Mouse (Mus musculus) stomach, embryonic 15.5 days (tissue): ENCODE measurements around the gene Nfe2l1. TPM values are rescaled to one million over a fixed set of nuclear protein-coding genes. Genes with fewer than 3 reads are reported as not detected.
"Not testable (repeated sequence)": the region's sequence is repeated elsewhere in the genome, so short reads cannot be mapped to it uniquely, and the experiment has no call there.

ENCODE experiments used
- ATAC-seq: fragments of 200-750 bp; cut with Nextera tagmentation; 2 replicates; pipeline ENCODE4 v1.8.0; 2017; ENCODE audit warnings: low read depth, moderate number of reproducible peaks, moderate TSS enrichment; ENCODE audit not compliant: insufficient read depth, low FRiP score
- H3K27ac ChIP-seq: fragments of 300-500 bp; sonication (generic); 2 replicates; pipeline ENCODE4 v1.5.1; 2015; ENCODE audit warnings: mild to moderate bottlenecking, inconsistent platforms
- H3K27me3 ChIP-seq: fragments of 300-500 bp; sonication (generic); replicated peaks from 2 replicates; pipeline ENCODE4 v1.6.1; 2015; ENCODE audit warnings: inconsistent platforms
- H3K36me3 ChIP-seq: fragments of 300-500 bp; sonication (generic); 2 replicates; pipeline ENCODE4 v1.6.1; 2015; ENCODE audit warnings: inconsistent platforms
- H3K4me1 ChIP-seq: fragments of 300-500 bp; sonication (generic); 2 replicates; pipeline ENCODE4 v1.6.1; 2015; ENCODE audit warnings: inconsistent platforms
- H3K4me2 ChIP-seq: fragments of 300-500 bp; sonication (generic); 2 replicates; pipeline ENCODE4 v1.6.1; 2015; ENCODE audit warnings: mild to moderate bottlenecking, inconsistent platforms
- H3K4me3 ChIP-seq: fragments of 300-500 bp; sonication (generic); replicated peaks from 2 replicates; pipeline ENCODE4 v1.5.1; 2015; ENCODE audit warnings: inconsistent platforms
- H3K9ac ChIP-seq: fragments of 300-500 bp; sonication (generic); 2 replicates; pipeline ENCODE4 v1.6.1; 2015; ENCODE audit warnings: inconsistent platforms
- H3K9me3 ChIP-seq: fragments of 300-500 bp; sonication (generic); 2 replicates; pipeline ENCODE4 v1.6.1; 2016; ENCODE audit warnings: inconsistent platforms
- WGBS: fragments of 180-500 bp; shearing (Covaris S2); methylation state at CpG from one replicate; pipeline ENCODE4 v1.1.7; 2015; 5-methylcytosine and 5-hydroxymethylcytosine counted together
- polyA plus RNA-seq: library from polyadenylated mRNA; unstranded; fragments of >200 nt; fragmentation: Nextera tagmentation; extraction: Ambion mirVana; gene quantifications from 2 replicates; pipeline ENCODE4 v1.2.1, GENCODE M21; 2015

Gene Nfe2l1
- polyA plus RNA-seq, 1 experiment from 2014 or later: 52.6 TPM

- Histone ChIP-seq H3K27me3 (no peaks in the 10 kb centered on the region), H3K4me3 (no peak overlapping the region), H3K9ac (no peak overlapping the region), H3K4me1 (0 out of 2 replicates have a peak, but pooled peaks cover 8% of the 10 kb centered on the region), H3K36me3 (peaks cover 17% of the 10 kb centered on the region; the same call in 1 of the 2 replicates), H3K9me3 (no peaks in the 10 kb centered on the region), H3K4me2 (no peak overlapping the region), H3K27ac (no peak overlapping the region)
- 89% methylated on average over 13 of the region's 13 CpGs for WGBS
- no peak for ATAC-seq
Measured at GRCm38 (mm10) chr11:96795491-96795890, 34.3 kb downstream of the Nfe2l1 start.

- 0 out of 2 replicates have a peak, but pooled peaks cover 2% of the 10 kb centered on the region for H3K36me3 ChIP-seq
- WGBS: 0% methylated on average over 1 of the region's 1 CpGs
- no peaks in the 10 kb centered on the region for H3K27me3 ChIP-seq
- H3K9me3 ChIP-seq: no peaks in the 10 kb centered on the region
- no peak for ATAC-seq
- H3K4me1 ChIP-seq: peaks cover 13% of the 10 kb centered on the region
- peak overlapping the region; percentile 96; the same call in 1 of the 2 replicates for H3K4me3 ChIP-seq
- no peak overlapping the region for H3K9ac ChIP-seq
- peak overlapping the region; percentile 70; the same call in 1 of the 2 replicates for H3K4me2 ChIP-seq
- H3K27ac ChIP-seq: no peak overlapping the region
Measured at GRCm38 (mm10) chr11:96790681-96791080, 39.1 kb downstream of the Nfe2l1 start.

- WGBS: 10% methylated on average over 5 of the region's 5 CpGs
- H3K27me3 ChIP-seq: no peaks in the 10 kb centered on the region
- no peaks in the 10 kb centered on the region for H3K36me3 ChIP-seq
- peak overlapping the region; percentile 70 for H3K4me2 ChIP-seq
- H3K9ac ChIP-seq: peak overlapping the region; percentile 87
- no peaks in the 10 kb centered on the region for H3K9me3 ChIP-seq
- peak overlapping the region; percentile 98; the same call in 1 of the 2 replicates for H3K27ac ChIP-seq
- H3K4me1 ChIP-seq: peaks cover 13% of the 10 kb centered on the region
- ATAC-seq: no peak
- H3K4me3 ChIP-seq: peak overlapping the region; percentile 96
Measured at GRCm38 (mm10) chr11:96789990-96790389, 39.8 kb downstream of the Nfe2l1 start.

- Histone ChIP-seq H3K4me1 (peaks cover 13% of the 10 kb centered on the region), H3K27ac (peak within 1 kb of the TSS; percentile 98)
- WGBS: under 1% methylated on average over 93 of the region's 93 CpGs
Measured at GRCm38 (mm10) chr11:96788871-96789795, 40.6 kb downstream of the Nfe2l1 start, which contains the start of gene Cbx1. Gene Cbx1, plus strand, starts transcription at chr11:96789127.

GRCm38 (mm10) chr11:96786731-96787450, 42.9 kb downstream of the Nfe2l1 start:
- no peaks in the 10 kb centered on the region for H3K27me3 ChIP-seq
- peaks cover 13% of the 10 kb centered on the region for H3K4me1 ChIP-seq
- 37% methylated on average over 9 of the region's 9 CpGs for WGBS
- no peak for ATAC-seq
- H3K9me3 ChIP-seq: no peaks in the 10 kb centered on the region
- no peaks in the 10 kb centered on the region for H3K36me3 ChIP-seq
- no peak overlapping the region for H3K27ac ChIP-seq
- H3K4me2 ChIP-seq: no peak overlapping the region
- no peak overlapping the region for H3K4me3 ChIP-seq
- no peak overlapping the region for H3K9ac ChIP-seq

More at GRCm38 (mm10) chr11:96788871-96789795, 40.6 kb downstream of the Nfe2l1 start, which contains the start of gene Cbx1:
- ATAC-seq: peak; percentile 97
- Histone ChIP-seq H3K4me2 (peak within 1 kb of the TSS; percentile 70), H3K27me3 (no peaks in the 10 kb centered on the region), H3K36me3 (no peaks in the 10 kb centered on the region), H3K4me3 (peak within 1 kb of the TSS; percentile 96), H3K9me3 (no peaks in the 10 kb centered on the region), H3K9ac (peak within 1 kb of the TSS; percentile 87)

- not testable (repeated sequence) for ATAC-seq, H3K4me1 ChIP-seq, H3K36me3 ChIP-seq, H3K27ac ChIP-seq, H3K27me3 ChIP-seq, H3K4me2 ChIP-seq, H3K4me3 ChIP-seq, H3K9me3 ChIP-seq, H3K9ac ChIP-seq
- 18% methylated on average over 7 of the region's 7 CpGs for WGBS
Measured at GRCm38 (mm10) chr11:96784847-96785246, 44.9 kb downstream of the Nfe2l1 start.

- no peaks in the 10 kb centered on the region for H3K36me3 ChIP-seq
- H3K4me2 ChIP-seq: no peak overlapping the region
- peaks cover 6% of the 10 kb centered on the region for H3K4me1 ChIP-seq
- no peak for ATAC-seq
- H3K27ac ChIP-seq: no peak overlapping the region
- no peaks in the 10 kb centered on the region for H3K9me3 ChIP-seq
- H3K4me3 ChIP-seq: no peak overlapping the region
- no peaks in the 10 kb centered on the region for H3K27me3 ChIP-seq
- WGBS: 68% methylated on average over 2 of the region's 2 CpGs
- no peak overlapping the region for H3K9ac ChIP-seq
Measured at GRCm38 (mm10) chr11:96781425-96781824, 48.3 kb downstream of the Nfe2l1 start.

GRCm38 (mm10) chr11:96780306-96780705, 49.5 kb downstream of the Nfe2l1 start:
- Histone ChIP-seq H3K9ac (no peak overlapping the region), H3K9me3 (no peaks in the 10 kb centered on the region), H3K27ac (no peak overlapping the region), H3K4me1 (peaks cover 9% of the 10 kb centered on the region), H3K4me3 (no peak overlapping the region), H3K4me2 (no peak overlapping the region), H3K36me3 (no peaks in the 10 kb centered on the region), H3K27me3 (no peaks in the 10 kb centered on the region)
- WGBS: 75% methylated on average over 5 of the region's 5 CpGs
- no peak for ATAC-seq

GRCm38 (mm10) chr11:96778061-96778627, 51.6 kb downstream of the Nfe2l1 start:
- H3K4me3 ChIP-seq: peak overlapping the region; percentile 79
- H3K9me3 ChIP-seq, H3K36me3 ChIP-seq, H3K9ac ChIP-seq, H3K4me1 ChIP-seq, ATAC-seq, H3K27me3 ChIP-seq: not testable (repeated sequence)
- peak overlapping the region; percentile 85 for H3K4me2 ChIP-seq
- 63% methylated on average over 10 of the region's 10 CpGs for WGBS
- H3K27ac ChIP-seq: peak overlapping the region; percentile 70; the same call in 1 of the 2 replicates

GRCm38 (mm10) chr11:96776968-96777962, 52.5 kb downstream of the Nfe2l1 start, which contains the start of gene Snx11:
Gene Snx11, minus strand, starts transcription at chr11:96777559.
- Histone ChIP-seq H3K4me3 (peak within 1 kb of the TSS; percentile 79), H3K9me3 (no peaks in the 10 kb centered on the region), H3K27ac (peak within 1 kb of the TSS; percentile 70), H3K36me3 (no peaks in the 10 kb centered on the region), H3K4me1 (peaks cover 9% of the 10 kb centered on the region), H3K9ac (peak within 1 kb of the TSS; percentile 53), H3K4me2 (peak within 1 kb of the TSS; percentile 85), H3K27me3 (no peaks in the 10 kb centered on the region)
- WGBS: 2% methylated on average over 59 of the region's 59 CpGs
- peak; percentile 99 for ATAC-seq
